Mouse (Mus musculus): ENCODE measurements around the gene Tcap. TPM values are rescaled to one million over a fixed set of nuclear protein-coding genes. Genes with fewer than 3 reads are reported as not detected.

Gene Tcap
- polyA plus RNA-seq, 1 experiment from 2014 or later = 18.1 TPM

DNA sequence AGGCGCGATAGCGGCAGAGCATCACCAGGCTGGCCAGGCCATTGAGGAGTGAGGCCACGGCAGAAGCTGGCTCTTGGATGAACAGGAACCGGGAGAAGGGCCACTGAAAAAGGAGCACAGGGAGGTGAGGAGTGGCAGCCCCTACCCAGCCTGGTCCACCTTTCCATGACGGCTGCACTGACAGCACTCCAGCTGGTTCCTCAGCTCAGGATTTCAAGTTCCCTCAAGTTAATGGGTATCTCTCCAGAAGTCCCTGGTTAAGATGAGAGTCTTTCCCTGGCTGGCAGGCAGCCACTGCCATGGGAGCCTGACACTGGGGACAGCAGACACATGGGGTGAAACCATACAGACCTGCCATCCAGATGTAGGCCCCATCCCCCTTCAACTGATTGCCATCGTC, 14.3 kb downstream of the Tcap start:
- H3K4me3 ChIP-seq = no peak overlapping the region
- no peak overlapping the region for H3K9ac ChIP-seq
- H3K36me3 ChIP-seq = peaks cover 10% of the 10 kb centered on the region
- 90% methylated on average over 7 of the region's 7 CpGs for WGBS
- no peak overlapping the region for H3K4me2 ChIP-seq
- no peaks in the 10 kb centered on the region for H3K9me3 ChIP-seq
- peaks cover 31% of the 10 kb centered on the region for H3K4me1 ChIP-seq
- H3K27me3 ChIP-seq = no peaks in the 10 kb centered on the region
- H3K27ac ChIP-seq = no peak overlapping the region
- ATAC-seq (ENCODE audit: insufficient number of reproducible peaks, low FRiP score, low TSS enrichment, low read depth) = no peak

DNA sequence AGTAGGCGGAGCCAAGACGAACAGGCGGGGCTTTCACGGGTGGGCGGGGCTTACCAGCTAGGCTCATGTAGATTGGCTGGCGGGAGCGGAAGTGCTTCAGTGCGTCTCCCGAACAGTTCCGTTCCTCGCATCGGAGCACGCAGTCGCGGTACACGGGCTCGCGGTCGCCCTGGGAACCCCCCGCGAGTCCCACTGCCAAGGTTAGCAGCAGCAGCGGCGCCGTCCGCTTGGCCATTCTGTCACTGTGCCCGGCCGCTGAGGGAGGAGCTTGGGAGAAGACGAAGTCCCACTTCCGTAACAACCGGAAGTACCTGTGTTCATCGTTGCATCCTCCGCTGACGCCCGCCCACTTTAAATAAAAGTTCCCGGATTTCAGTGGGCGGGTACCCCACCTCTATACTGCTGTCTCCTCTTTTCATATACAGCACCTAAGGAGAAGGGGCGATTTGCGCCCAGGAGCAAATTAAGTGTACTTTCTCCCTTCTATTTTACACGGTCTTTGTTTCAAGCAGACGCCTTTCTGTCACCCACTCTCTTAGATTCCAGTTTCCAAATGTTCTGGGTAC, 16.6 kb downstream of the Tcap start, which contains the start of gene Pgap3:
TSS of gene Pgap3 (minus strand) at position 330 of the 566 bp plus-strand sequence.
- H3K36me3 ChIP-seq = peaks cover 10% of the 10 kb centered on the region
- under 1% methylated on average over 40 of the region's 40 CpGs for WGBS
- peak within 1 kb of the TSS; percentile 67 for H3K4me2 ChIP-seq
- peaks cover 13% of the 10 kb centered on the region for H3K4me1 ChIP-seq
- H3K27ac ChIP-seq = peak within 1 kb of the TSS; percentile 97
- peak within 1 kb of the TSS; percentile 79 for H3K4me3 ChIP-seq
- peak; percentile 88 for ATAC-seq (ENCODE audit: insufficient number of reproducible peaks, low FRiP score, low TSS enrichment, low read depth)
- H3K9me3 ChIP-seq = no peaks in the 10 kb centered on the region
- no peaks in the 10 kb centered on the region for H3K27me3 ChIP-seq
- H3K9ac ChIP-seq = peak within 1 kb of the TSS; percentile 63

DNA sequence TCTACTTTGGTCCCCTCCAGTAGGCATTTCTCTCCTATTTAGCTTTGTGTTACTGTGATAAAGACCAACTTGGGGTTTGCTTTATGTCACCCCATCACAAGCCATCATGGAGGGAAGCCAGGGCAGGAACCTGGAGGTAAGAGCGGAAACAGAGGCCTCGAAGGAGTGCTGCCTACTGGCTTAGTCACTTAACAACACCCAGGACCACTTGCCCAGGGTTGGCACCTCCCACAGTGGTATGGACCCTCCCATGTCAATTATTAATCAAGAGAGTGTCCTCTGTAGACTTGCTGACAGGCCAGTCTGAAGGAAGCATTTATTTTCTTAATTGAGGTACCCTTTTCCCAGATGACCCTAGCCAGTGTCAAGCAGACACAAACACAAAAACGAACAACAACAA, 17.2 kb downstream of the Tcap start:
- ATAC-seq (ENCODE audit: insufficient number of reproducible peaks, low FRiP score, low TSS enrichment, low read depth) = no peak
- WGBS = 58% methylated on average over 3 of the region's 3 CpGs
- H3K27ac ChIP-seq = peak overlapping the region; percentile 97

DNA sequence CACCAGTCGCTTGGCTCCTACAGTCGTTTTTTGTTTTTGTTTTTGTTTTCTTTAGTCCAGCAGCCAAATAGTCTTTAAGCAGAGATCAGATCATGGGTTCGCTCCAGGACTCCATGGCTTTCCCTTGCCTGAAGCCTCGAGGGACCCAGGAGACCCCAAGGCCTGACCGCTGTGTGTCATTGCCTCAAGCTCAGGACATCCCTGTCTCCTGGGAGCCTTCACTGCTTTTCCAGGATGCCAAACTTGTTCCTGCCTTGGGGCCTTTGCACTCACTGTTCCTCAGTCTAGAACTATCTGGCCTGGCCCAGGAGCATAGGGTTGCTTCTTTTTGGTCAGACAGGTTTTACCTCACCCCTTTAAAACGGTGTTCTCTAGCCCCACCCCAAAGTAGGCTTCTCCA, 23.0 kb downstream of the Tcap start:
- 62% methylated on average over 6 of the region's 6 CpGs for WGBS
- no peaks in the 10 kb centered on the region for H3K27me3 ChIP-seq
- H3K4me2 ChIP-seq = no peak overlapping the region
- H3K27ac ChIP-seq = no peak overlapping the region
- no peaks in the 10 kb centered on the region for H3K9me3 ChIP-seq
- ATAC-seq (ENCODE audit: insufficient number of reproducible peaks, low FRiP score, low TSS enrichment, low read depth) = no peak
- H3K4me1 ChIP-seq = peaks cover 19% of the 10 kb centered on the region
- H3K9ac ChIP-seq = no peak overlapping the region
- H3K4me3 ChIP-seq = no peak overlapping the region
- no peaks in the 10 kb centered on the region for H3K36me3 ChIP-seq

More for the DNA sequence above, 17.2 kb downstream of the Tcap start:
- H3K4me1 ChIP-seq = peaks cover 12% of the 10 kb centered on the region
- no peaks in the 10 kb centered on the region for H3K9me3 ChIP-seq
- H3K36me3 ChIP-seq = peaks cover 10% of the 10 kb centered on the region
- 0 out of 2 replicates have a peak overlapping the region, but pooled peaks have one; percentile 63 for H3K9ac ChIP-seq
- H3K27me3 ChIP-seq = no peaks in the 10 kb centered on the region
- H3K4me3 ChIP-seq = peak overlapping the region; percentile 79
- H3K4me2 ChIP-seq = peak overlapping the region; percentile 67

- no peaks in the 10 kb centered on the region for H3K27me3 ChIP-seq
- no peaks in the 10 kb centered on the region for H3K9me3 ChIP-seq
- no peak for ATAC-seq (ENCODE audit: insufficient number of reproducible peaks, low FRiP score, low TSS enrichment, low read depth)
- H3K9ac ChIP-seq = no peak overlapping the region
- H3K4me1 ChIP-seq = peaks cover 30% of the 10 kb centered on the region
- WGBS = 64% methylated on average over 8 of the region's 8 CpGs
- H3K4me2 ChIP-seq = peak overlapping the region; percentile 34
- peak overlapping the region; percentile 8 for H3K4me3 ChIP-seq
- H3K36me3 ChIP-seq = no peaks in the 10 kb centered on the region
- peak overlapping the region; percentile 63 for H3K27ac ChIP-seq
These were observed 25.3 kb downstream of the Tcap start for GRCm38 (mm10) chr11:98408872-98409271.

GRCm38 (mm10) chr11:98409341-98409822, 25.8 kb downstream of the Tcap start:
- H3K36me3 ChIP-seq = no peaks in the 10 kb centered on the region
- no peak overlapping the region for H3K9ac ChIP-seq
- peak overlapping the region; percentile 8 for H3K4me3 ChIP-seq
- no peaks in the 10 kb centered on the region for H3K27me3 ChIP-seq
- H3K4me1 ChIP-seq = peaks cover 35% of the 10 kb centered on the region
- 4% methylated on average over 10 of the region's 10 CpGs for WGBS
- H3K27ac ChIP-seq = peak overlapping the region; percentile 63
- H3K9me3 ChIP-seq = no peaks in the 10 kb centered on the region
- ATAC-seq (ENCODE audit: insufficient number of reproducible peaks, low FRiP score, low TSS enrichment, low read depth) = no peak
- H3K4me2 ChIP-seq = peak overlapping the region; percentile 34

DNA sequence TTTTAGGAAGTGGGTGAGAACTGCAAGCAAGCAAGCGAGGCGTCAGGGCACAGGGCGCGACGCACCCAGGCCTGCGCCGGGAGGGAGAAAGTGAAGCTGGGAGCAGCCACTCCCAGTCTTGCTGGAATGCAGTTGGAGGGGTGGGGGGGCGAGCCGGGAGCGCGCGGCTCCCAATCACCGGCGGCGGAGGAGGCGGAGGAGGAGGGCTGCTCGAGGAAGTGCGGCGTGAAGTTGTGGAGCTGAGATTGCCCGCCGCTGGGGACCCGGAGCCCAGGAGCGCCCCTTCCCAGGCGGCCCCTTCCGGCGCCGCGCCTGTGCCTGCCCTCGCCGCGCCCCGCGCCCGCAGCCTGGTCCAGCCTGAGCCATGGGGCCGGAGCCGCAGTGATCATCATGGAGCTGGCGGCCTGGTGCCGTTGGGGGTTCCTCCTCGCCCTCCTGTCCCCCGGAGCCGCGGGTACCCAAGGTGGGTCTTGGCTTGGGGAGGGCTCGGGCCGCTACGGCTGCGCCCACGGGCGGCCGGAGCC, 28.7 kb downstream of the Tcap start, which contains the start of gene Erbb2:
TSS of gene Erbb2 (plus strand) at position 198 of the 524 bp plus-strand sequence.
- peak within 1 kb of the TSS; percentile 99 for H3K27ac ChIP-seq
- peak within 1 kb of the TSS; percentile 98 for H3K4me3 ChIP-seq
- ATAC-seq (ENCODE audit: insufficient number of reproducible peaks, low FRiP score, low TSS enrichment, low read depth) = peak; percentile 88
- no peaks in the 10 kb centered on the region for H3K27me3 ChIP-seq
- peaks cover 59% of the 10 kb centered on the region for H3K4me1 ChIP-seq
- H3K36me3 ChIP-seq = no peaks in the 10 kb centered on the region
- WGBS = under 1% methylated on average over 38 of the region's 49 CpGs
- H3K9me3 ChIP-seq = no peaks in the 10 kb centered on the region
- H3K4me2 ChIP-seq = peak within 1 kb of the TSS; percentile 63
- H3K9ac ChIP-seq = peak within 1 kb of the TSS; percentile 93

GRCm38 (mm10) chr11:98412797-98413301, 29.2 kb downstream of the Tcap start:
- peak; percentile 53; the same call in 1 of the 2 replicates for ATAC-seq (ENCODE audit: insufficient number of reproducible peaks, low FRiP score, low TSS enrichment, low read depth)
- peaks cover 59% of the 10 kb centered on the region for H3K4me1 ChIP-seq
- H3K4me3 ChIP-seq = peak overlapping the region; percentile 98
- peak overlapping the region; percentile 93 for H3K9ac ChIP-seq
- H3K9me3 ChIP-seq = no peaks in the 10 kb centered on the region
- no peaks in the 10 kb centered on the region for H3K36me3 ChIP-seq
- peak overlapping the region; percentile 63 for H3K4me2 ChIP-seq
- H3K27ac ChIP-seq = peak overlapping the region; percentile 99
- no peaks in the 10 kb centered on the region for H3K27me3 ChIP-seq
- under 1% methylated on average over 40 of the region's 40 CpGs for WGBS

GRCm38 (mm10) chr11:98413731-98414130, 30.1 kb downstream of the Tcap start:
- peak overlapping the region; percentile 98 for H3K4me3 ChIP-seq
- H3K36me3 ChIP-seq = no peaks in the 10 kb centered on the region
- 13% methylated on average over 7 of the region's 7 CpGs for WGBS
- ATAC-seq (ENCODE audit: insufficient number of reproducible peaks, low FRiP score, low TSS enrichment, low read depth) = no peak
- no peaks in the 10 kb centered on the region for H3K9me3 ChIP-seq
- H3K4me2 ChIP-seq = peak overlapping the region; percentile 63
- H3K4me1 ChIP-seq = peaks cover 66% of the 10 kb centered on the region
- no peaks in the 10 kb centered on the region for H3K27me3 ChIP-seq
- H3K9ac ChIP-seq = peak overlapping the region; percentile 93
- peak overlapping the region; percentile 60 for H3K27ac ChIP-seq

GRCm38 (mm10) chr11:98414162-98414561, 30.6 kb downstream of the Tcap start:
- peak overlapping the region; percentile 63 for H3K4me2 ChIP-seq
- H3K9ac ChIP-seq = peak overlapping the region; percentile 93; the same call in 1 of the 2 replicates
- H3K9me3 ChIP-seq = no peaks in the 10 kb centered on the region
- H3K4me1 ChIP-seq = peaks cover 66% of the 10 kb centered on the region
- H3K4me3 ChIP-seq = peak overlapping the region; percentile 98
- ATAC-seq (ENCODE audit: insufficient number of reproducible peaks, low FRiP score, low TSS enrichment, low read depth) = no peak
- 30% methylated on average over 2 of the region's 2 CpGs for WGBS
- no peaks in the 10 kb centered on the region for H3K27me3 ChIP-seq
- no peaks in the 10 kb centered on the region; the same call in 1 of the 2 replicates for H3K36me3 ChIP-seq
- H3K27ac ChIP-seq = 0 out of 2 replicates have a peak overlapping the region, but pooled peaks have one; percentile 33

DNA sequence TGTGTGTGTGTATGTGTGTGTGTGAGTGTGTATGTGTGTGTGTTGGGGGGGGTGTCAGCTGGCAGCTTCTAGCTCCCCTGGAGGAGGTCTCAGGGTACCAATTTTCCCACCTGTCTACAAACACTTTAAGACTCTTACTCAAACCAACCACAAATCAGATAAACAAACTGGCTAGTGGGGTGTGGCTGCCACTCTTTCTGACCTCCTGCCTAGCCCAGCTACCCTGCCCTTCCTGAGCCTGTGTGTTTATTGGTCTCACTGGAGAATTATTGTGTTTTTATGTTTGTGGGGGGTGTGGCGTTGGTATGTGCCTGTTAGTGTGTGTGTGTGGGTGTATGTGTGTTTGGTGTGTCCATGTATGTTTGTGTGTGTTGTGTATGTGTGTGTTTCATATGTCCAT, 33.5 kb downstream of the Tcap start:
- Histone ChIP-seq H3K4me2 (no peak overlapping the region), H3K27me3 (no peaks in the 10 kb centered on the region), H3K27ac (0 out of 2 replicates have a peak overlapping the region, but pooled peaks have one; percentile 43), H3K36me3 (peaks cover 26% of the 10 kb centered on the region), H3K4me1 (peaks cover 53% of the 10 kb centered on the region), H3K9ac (no peak overlapping the region), H3K4me3 (no peak overlapping the region), H3K9me3 (no peaks in the 10 kb centered on the region)
- WGBS = 52% methylated on average over 1 of the region's 1 CpGs
- ATAC-seq (ENCODE audit: insufficient number of reproducible peaks, low FRiP score, low TSS enrichment, low read depth) = no peak

DNA sequence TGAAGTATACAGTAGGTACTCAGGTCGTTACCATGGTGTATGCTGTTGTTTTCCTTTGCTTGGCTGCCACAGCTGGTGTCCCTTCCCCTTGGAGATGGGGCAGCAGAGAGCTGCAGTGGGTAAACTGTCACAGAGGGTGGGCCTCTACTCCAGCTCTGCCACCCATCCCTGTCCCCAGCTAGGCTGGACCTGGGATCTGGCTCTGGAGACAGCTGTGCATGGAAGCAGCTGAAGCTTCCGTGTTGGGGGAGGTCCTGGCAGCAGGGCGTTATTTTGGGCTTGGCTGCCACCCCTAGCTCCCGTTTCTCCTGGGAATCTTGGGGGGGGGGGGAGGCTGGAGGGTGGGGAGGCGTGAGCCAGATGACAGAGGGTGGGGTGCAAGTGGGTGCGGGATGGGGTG, 34.7 kb downstream of the Tcap start:
- peaks cover 52% of the 10 kb centered on the region for H3K4me1 ChIP-seq
- no peak overlapping the region for H3K4me3 ChIP-seq
- no peak overlapping the region for H3K9ac ChIP-seq
- 52% methylated on average over 4 of the region's 6 CpGs for WGBS
- no peaks in the 10 kb centered on the region for H3K9me3 ChIP-seq
- H3K4me2 ChIP-seq = no peak overlapping the region
- no peak for ATAC-seq (ENCODE audit: insufficient number of reproducible peaks, low FRiP score, low TSS enrichment, low read depth)
- peaks cover 38% of the 10 kb centered on the region for H3K36me3 ChIP-seq
- peak overlapping the region; percentile 67 for H3K27ac ChIP-seq
- H3K27me3 ChIP-seq = no peaks in the 10 kb centered on the region

All from limb, embryonic 15.5 days (tissue).